Mouse (Mus musculus) liver, embryonic 15.5 days (tissue): ENCODE measurements at regions not wholly inside any gene's neighbourhood (a gene's known extent, or its start where the extent isn't known, plus 50 kb on each side); places are given as distances from the start of the nearest gene placed in this dataset.
A peak's percentile ranks its signal among the peaks of the same experiment; 100 is the strongest.

Experiments used
- ATAC-seq: fragments of 200-750 bp; cut with Nextera tagmentation; 2 replicates; pipeline ENCODE4 v1.8.0; 2017; ENCODE audit warnings: moderate number of reproducible peaks, mild to moderate bottlenecking, moderate library complexity; ENCODE audit not compliant: insufficient read depth
- H3K27ac ChIP-seq: fragments of 300-500 bp; sonication (generic); replicated peaks from 2 replicates; pipeline ENCODE4 v1.5.1; 2015; ENCODE audit warnings: mild to moderate bottlenecking, inconsistent platforms
- H3K27me3 ChIP-seq: fragments of 300-500 bp; sonication (generic); 2 replicates; pipeline ENCODE4 v1.6.1; 2015; ENCODE audit warnings: mild to moderate bottlenecking, inconsistent platforms
- H3K36me3 ChIP-seq: fragments of 300-500 bp; sonication (generic); replicated peaks from 2 replicates; pipeline ENCODE4 v1.6.1; 2015; ENCODE audit warnings: moderate library complexity, mild to moderate bottlenecking, inconsistent platforms
- H3K4me1 ChIP-seq: fragments of 300-500 bp; sonication (generic); replicated peaks from 2 replicates; pipeline ENCODE4 v1.6.1; 2015; ENCODE audit warnings: inconsistent platforms
- H3K4me2 ChIP-seq: fragments of 300-500 bp; sonication (generic); 2 replicates; pipeline ENCODE4 v1.6.1; 2015; ENCODE audit warnings: moderate library complexity, mild to moderate bottlenecking, inconsistent platforms
- H3K4me3 ChIP-seq: fragments of 300-500 bp; sonication (generic); replicated peaks from 2 replicates; pipeline ENCODE4 v1.5.1; 2015; ENCODE audit warnings: mild to moderate bottlenecking, inconsistent platforms
- H3K9ac ChIP-seq: fragments of 300-500 bp; sonication (generic); 2 replicates; pipeline ENCODE4 v1.6.1; 2015; ENCODE audit warnings: moderate library complexity, mild to moderate bottlenecking, inconsistent platforms
- H3K9me3 ChIP-seq: fragments of 300-500 bp; sonication (generic); replicated peaks from 2 replicates; pipeline ENCODE4 v1.6.1; 2016; ENCODE audit warnings: inconsistent platforms
- WGBS: fragments of 180-500 bp; shearing (Covaris S2); methylation state at CpG from one replicate; pipeline ENCODE4 v1.1.7; 2015; ENCODE audit warnings: mixed read lengths; ENCODE audit not compliant: insufficient replicate concordance; 5-methylcytosine and 5-hydroxymethylcytosine counted together

DNA sequence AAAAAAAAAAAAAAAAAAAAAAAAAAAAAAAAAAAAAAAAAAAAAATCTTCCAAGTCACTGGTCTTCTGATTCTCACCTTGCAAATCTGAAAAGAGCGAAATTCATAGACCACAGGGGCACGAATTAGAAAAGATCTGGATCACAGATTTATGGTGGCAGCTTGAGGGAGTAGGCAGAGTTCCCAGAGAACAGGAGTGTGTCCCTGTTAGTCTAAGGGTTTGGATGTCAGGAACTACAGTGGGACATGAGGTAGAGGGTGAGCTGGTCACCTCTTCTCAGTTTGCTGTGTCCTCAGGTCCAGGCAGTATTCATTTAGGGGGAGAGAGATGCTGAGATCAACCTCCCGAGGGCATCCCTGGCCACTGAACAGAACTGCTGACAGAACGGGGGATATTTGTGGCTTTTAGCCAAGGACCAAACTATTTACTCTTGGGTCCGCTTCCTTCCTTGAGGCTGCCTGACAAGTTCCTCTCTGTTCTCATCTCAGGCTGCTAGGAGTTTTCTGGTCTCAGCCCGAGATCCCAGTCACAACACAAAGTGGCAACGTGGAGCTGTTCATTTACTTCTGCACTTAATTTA lies 277.2 kb downstream of the Cd83 start:
- Histone ChIP-seq H3K4me2 (no peak overlapping the region), H3K4me3 (no peak overlapping the region), H3K9me3 (no peaks in the 10 kb centered on the region), H3K36me3 (no peaks in the 10 kb centered on the region), H3K4me1 (peaks cover 12% of the 10 kb centered on the region), H3K9ac (no peak overlapping the region), H3K27me3 (no peaks in the 10 kb centered on the region), H3K27ac (no peak overlapping the region)
- 20% methylated on average over 7 of the region's 7 CpGs for WGBS
- ATAC-seq = no peak

DNA sequence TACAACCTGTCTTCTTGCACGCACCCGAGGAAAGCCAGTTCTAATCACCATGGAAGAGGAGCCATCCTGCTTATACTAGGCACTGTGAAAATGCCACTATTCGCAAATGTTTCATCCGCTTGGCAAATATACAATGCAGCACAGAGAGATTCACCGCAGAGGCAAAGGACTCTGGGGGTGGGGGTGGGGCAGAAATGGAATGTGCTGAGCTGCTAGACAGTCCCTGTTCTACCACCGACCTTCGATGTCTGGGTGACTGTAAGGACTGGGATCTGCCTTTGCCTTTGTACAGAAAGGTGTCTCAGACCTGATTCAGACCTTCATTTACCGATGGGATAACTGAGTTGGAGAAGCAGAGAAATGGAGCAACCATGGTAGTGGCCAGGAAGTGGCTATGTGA lies 278.7 kb downstream of the Cd83 start:
- H3K4me3 ChIP-seq = no peak overlapping the region
- H3K27me3 ChIP-seq = no peaks in the 10 kb centered on the region

DNA sequence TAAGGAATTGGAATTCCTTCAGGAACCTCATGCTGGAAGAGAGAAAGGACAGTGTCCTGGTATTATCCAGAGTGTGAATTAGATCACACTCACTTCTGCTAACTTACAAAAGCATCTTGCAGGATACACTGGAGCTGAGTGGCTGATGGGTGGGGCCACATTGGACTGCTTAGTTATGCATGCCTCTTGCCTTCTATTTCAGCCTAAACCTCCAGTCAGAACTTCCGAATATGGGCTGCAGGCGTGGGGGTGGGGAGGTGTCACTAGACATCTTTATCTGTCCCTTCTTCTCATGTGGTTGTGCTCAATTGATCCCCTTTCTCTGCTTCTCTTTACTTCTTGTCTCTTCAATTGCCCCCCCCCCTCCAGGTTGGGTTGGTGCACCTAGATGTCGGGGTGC lies 279.5 kb downstream of the Cd83 start:
- Histone ChIP-seq H3K36me3 (no peaks in the 10 kb centered on the region), H3K4me2 (no peak overlapping the region), H3K9ac (no peak overlapping the region), H3K27me3 (no peaks in the 10 kb centered on the region), H3K9me3 (no peaks in the 10 kb centered on the region), H3K27ac (no peak overlapping the region), H3K4me1 (peaks cover 12% of the 10 kb centered on the region), H3K4me3 (no peak overlapping the region)
- ATAC-seq = no peak
- WGBS = 44% methylated on average over 3 of the region's 3 CpGs

More for the DNA sequence above, 278.7 kb downstream of the Cd83 start:
- 60% methylated on average over 8 of the region's 8 CpGs for WGBS
- Histone ChIP-seq H3K4me1 (peaks cover 12% of the 10 kb centered on the region), H3K4me2 (no peak overlapping the region), H3K27ac (no peak overlapping the region), H3K36me3 (no peaks in the 10 kb centered on the region), H3K9me3 (no peaks in the 10 kb centered on the region), H3K9ac (no peak overlapping the region)
- no peak for ATAC-seq

GRCm38 (mm10) chr13:44065741-44066185 lies 281.2 kb downstream of the Cd83 start:
- H3K9me3 ChIP-seq = no peaks in the 10 kb centered on the region
- H3K27ac ChIP-seq = 0 out of 2 replicates have a peak overlapping the region, but pooled peaks have one; percentile 22
- H3K36me3 ChIP-seq = no peaks in the 10 kb centered on the region
- H3K4me3 ChIP-seq = no peak overlapping the region
- H3K27me3 ChIP-seq = no peaks in the 10 kb centered on the region
- no peak overlapping the region for H3K9ac ChIP-seq
- WGBS = 4% methylated on average over 13 of the region's 13 CpGs
- H3K4me1 ChIP-seq = peaks cover 12% of the 10 kb centered on the region
- peak overlapping the region; percentile 16; the same call in 1 of the 2 replicates for H3K4me2 ChIP-seq
- peak; percentile 67; the same call in 1 of the 2 replicates for ATAC-seq

- H3K4me1 ChIP-seq = peaks cover 12% of the 10 kb centered on the region
- H3K27ac ChIP-seq = no peak overlapping the region
- no peak overlapping the region for H3K4me2 ChIP-seq
- WGBS = 57% methylated on average over 2 of the region's 2 CpGs
- H3K9ac ChIP-seq = no peak overlapping the region
- H3K27me3 ChIP-seq = no peaks in the 10 kb centered on the region
- H3K4me3 ChIP-seq = no peak overlapping the region
- H3K36me3 ChIP-seq = no peaks in the 10 kb centered on the region
- H3K9me3 ChIP-seq = no peaks in the 10 kb centered on the region
- no peak for ATAC-seq
These were observed 282.7 kb downstream of the Cd83 start for GRCm38 (mm10) chr13:44067244-44067643.

DNA sequence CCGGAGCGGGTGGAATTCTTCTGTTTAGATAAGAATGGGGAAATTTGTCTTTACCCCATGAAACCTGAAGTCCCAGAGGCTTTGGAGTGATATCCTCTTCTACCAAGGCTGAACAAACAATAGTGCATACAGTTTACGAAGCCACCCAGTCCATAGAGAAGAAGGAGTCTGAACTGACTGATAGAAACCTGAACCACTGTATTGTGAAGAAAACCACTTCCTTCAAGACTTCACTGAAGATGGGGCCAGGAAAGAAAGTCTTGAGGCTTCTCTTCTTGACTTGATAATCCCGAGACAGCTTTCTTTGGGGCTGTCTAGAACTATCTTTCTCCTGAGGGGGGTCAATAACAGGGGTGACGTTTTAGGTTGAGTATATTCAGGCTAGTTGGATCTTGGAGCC lies 284.4 kb downstream of the Cd83 start:
- Histone ChIP-seq H3K4me2 (no peak overlapping the region), H3K36me3 (no peaks in the 10 kb centered on the region), H3K9ac (no peak overlapping the region), H3K27me3 (no peaks in the 10 kb centered on the region), H3K9me3 (no peaks in the 10 kb centered on the region), H3K4me3 (no peak overlapping the region), H3K4me1 (peaks cover 12% of the 10 kb centered on the region), H3K27ac (no peak overlapping the region)
- ATAC-seq = no peak
- WGBS = 49% methylated on average over 5 of the region's 5 CpGs

GRCm38 (mm10) chr13:44073122-44073521 lies 288.5 kb downstream of the Cd83 start:
- no peak overlapping the region for H3K27ac ChIP-seq
- H3K4me1 ChIP-seq = no peaks in the 10 kb centered on the region
- no peaks in the 10 kb centered on the region for H3K36me3 ChIP-seq
- H3K4me2 ChIP-seq = no peak overlapping the region
- 62% methylated on average over 9 of the region's 9 CpGs for WGBS
- no peaks in the 10 kb centered on the region for H3K27me3 ChIP-seq
- no peaks in the 10 kb centered on the region for H3K9me3 ChIP-seq
- H3K4me3 ChIP-seq = no peak overlapping the region
- no peak for ATAC-seq
- no peak overlapping the region for H3K9ac ChIP-seq

DNA sequence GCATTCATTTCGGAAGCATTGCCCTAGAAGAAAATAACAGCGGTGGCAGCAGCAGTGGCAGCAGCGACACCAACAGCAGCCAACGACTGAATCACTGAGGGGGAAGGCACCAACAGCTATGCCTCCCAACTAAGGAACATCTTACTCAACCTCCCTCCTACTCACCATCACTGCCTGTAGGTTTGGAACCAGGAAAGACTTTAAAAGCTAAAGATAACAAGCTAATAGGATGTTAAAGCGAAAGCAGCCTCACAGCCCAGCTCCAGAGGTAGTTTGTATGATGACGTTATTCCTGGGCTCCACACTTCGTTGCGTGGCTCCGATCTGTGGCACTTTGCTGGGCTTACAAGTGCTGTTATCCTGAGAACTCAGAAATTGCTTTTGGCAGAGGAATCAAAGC lies 289.6 kb downstream of the Cd83 start:
- H3K27ac ChIP-seq = no peak overlapping the region
- H3K27me3 ChIP-seq = no peaks in the 10 kb centered on the region
- no peak overlapping the region for H3K9ac ChIP-seq
- H3K4me3 ChIP-seq = no peak overlapping the region
- no peaks in the 10 kb centered on the region for H3K9me3 ChIP-seq
- 73% methylated on average over 9 of the region's 9 CpGs for WGBS
- no peaks in the 10 kb centered on the region for H3K36me3 ChIP-seq
- H3K4me1 ChIP-seq = no peaks in the 10 kb centered on the region
- no peak overlapping the region for H3K4me2 ChIP-seq
- no peak for ATAC-seq

GRCm38 (mm10) chr13:44077022-44077421 lies 292.4 kb downstream of the Cd83 start:
- H3K27ac ChIP-seq = no peak overlapping the region
- WGBS = 66% methylated on average over 10 of the region's 10 CpGs
- ATAC-seq = no peak
- no peak overlapping the region for H3K9ac ChIP-seq
- H3K4me2 ChIP-seq = no peak overlapping the region
- no peaks in the 10 kb centered on the region for H3K4me1 ChIP-seq
- H3K9me3 ChIP-seq = no peaks in the 10 kb centered on the region
- H3K27me3 ChIP-seq = no peaks in the 10 kb centered on the region
- no peak overlapping the region for H3K4me3 ChIP-seq
- H3K36me3 ChIP-seq = no peaks in the 10 kb centered on the region

GRCm38 (mm10) chr13:44085621-44086510 lies 301.3 kb downstream of the Cd83 start:
- Histone ChIP-seq H3K4me1 (no peaks in the 10 kb centered on the region), H3K9ac (no peak overlapping the region), H3K4me2 (no peak overlapping the region), H3K27ac (no peak overlapping the region), H3K36me3 (no peaks in the 10 kb centered on the region), H3K4me3 (no peak overlapping the region), H3K9me3 (no peaks in the 10 kb centered on the region), H3K27me3 (no peaks in the 10 kb centered on the region)
- WGBS = 55% methylated on average over 10 of the region's 10 CpGs
- ATAC-seq = no peak

DNA sequence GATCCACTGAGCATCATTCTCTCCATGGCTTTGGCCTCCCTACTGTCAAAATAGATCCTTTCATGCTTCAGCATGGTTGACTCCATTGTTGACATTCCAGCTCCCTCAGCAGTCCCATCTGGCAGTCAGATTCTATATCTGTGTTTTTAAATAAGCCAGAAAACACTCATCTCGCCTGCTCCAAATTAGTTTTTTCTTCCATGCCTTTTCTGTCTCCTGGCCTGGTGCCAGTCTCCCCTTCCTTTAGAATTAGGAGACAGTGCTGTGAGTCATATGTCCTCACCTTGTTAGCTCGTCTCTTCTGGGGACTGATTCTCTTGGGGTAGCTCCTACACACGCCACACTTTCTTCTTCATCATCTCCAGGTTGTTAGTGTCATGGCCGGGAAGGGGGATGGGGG lies 302.2 kb downstream of the Cd83 start:
- 44% methylated on average over 4 of the region's 4 CpGs for WGBS
- Histone ChIP-seq H3K4me1 (no peaks in the 10 kb centered on the region), H3K27me3 (no peaks in the 10 kb centered on the region), H3K9ac (no peak overlapping the region), H3K4me3 (no peak overlapping the region), H3K4me2 (no peak overlapping the region), H3K36me3 (no peaks in the 10 kb centered on the region), H3K9me3 (no peaks in the 10 kb centered on the region), H3K27ac (no peak overlapping the region)
- no peak for ATAC-seq
